Mouse (Mus musculus): ENCODE data around the gene Card11.

The Card11 gene

GRCm38 (mm10) chr5:140985311-140986050 is 14.9 kb downstream of the Card11 start:
- peak; percentile 69 to 78 for DNase-seq

- no peak for DNase-seq
Measured at GRCm38 (mm10) chr5:140981370-140981805, 19.0 kb downstream of the Card11 start.

DNA sequence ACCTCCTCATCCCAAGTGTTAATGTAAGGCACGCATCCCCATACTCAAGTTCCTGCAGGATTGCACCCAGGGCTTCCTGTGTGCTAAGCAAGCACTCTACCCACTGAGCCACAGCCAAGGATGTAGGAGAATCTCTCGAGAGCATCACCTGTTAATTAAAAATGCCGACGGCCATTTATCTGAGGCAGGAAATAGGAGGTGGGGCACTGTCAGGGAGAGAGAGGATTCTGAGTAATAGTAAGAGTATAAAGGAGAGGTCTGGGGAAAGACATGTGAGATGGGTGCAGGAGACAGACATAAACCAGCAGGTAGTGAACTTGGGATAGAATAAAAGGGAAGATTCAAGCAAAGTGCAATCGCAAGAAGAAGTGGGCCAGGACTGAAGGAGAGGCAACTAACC is 19.6 kb downstream of the Card11 start:
- no peak for DNase-seq

- DNase-seq, result no peak
Measured at GRCm38 (mm10) chr5:140980051-140980450, 20.3 kb downstream of the Card11 start.

DNA sequence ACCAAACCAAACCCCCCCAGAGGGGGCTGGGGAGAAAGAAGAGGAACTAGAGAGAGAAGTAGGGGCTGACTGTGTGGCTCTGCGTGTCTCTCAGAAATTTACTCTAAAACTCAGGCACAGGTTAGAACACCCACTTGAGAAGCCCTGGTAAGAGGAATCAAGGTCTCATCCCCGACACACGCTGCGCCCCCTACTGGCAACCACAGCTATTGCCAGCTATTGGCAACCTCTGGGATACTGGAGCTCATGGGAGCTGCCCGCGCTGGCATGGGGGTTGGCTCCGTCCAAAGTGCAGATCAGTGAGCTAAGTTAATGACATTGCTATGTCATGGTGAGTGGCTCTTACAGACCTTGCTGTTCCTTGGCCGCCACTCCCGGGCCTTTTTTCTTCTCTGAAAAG is 37.4 kb downstream of the Card11 start:
- peak; percentile 23 to 27 for DNase-seq

DNA sequence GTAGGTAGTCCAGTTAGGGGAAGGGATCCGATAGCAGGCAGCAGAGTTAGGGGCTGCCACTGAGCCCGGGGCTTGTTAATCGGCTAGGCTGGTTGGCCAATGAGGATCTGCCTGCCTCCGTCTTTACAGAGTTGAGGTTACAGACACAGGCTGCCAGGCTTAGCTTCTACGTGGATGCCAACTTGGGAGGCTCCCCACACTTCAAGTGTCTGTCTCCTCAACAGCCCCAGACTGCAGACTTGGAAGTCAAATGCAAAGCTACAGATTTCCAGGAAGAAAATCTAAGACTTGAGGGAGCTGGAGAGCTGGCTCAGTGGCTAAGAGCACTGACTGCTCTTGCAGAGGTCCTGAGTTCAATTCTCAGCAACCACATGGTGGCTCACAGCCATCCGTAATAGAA is 39.6 kb downstream of the Card11 start:
- no peak for DNase-seq

GRCm38 (mm10) chr5:140959160-140959559 is 41.2 kb downstream of the Card11 start:
- peak in 1 of 2 experiments; percentile 3 for DNase-seq

GRCm38 (mm10) chr5:140957106-140957505 is 43.3 kb downstream of the Card11 start:
- no peak for DNase-seq

DNA sequence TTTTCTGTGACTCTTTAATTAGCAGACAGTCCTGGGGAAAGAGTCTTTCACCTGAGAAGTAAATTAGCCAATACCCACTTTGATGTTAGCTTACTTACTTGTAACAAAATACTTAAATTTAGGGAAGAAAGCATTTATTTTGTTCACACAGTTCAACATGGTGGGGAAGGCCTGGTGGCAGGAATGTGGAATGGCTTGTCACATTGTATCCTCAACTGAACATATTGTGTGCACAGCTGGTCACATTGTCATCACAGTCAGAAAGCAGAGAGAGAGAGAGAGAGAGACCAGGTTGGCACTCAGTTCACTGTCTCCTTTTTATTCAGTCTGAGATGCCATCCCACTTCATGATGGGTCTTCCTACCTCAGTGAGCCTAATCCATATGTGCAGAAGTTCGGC is 44.7 kb downstream of the Card11 start:
- no peak for DNase-seq

DNA sequence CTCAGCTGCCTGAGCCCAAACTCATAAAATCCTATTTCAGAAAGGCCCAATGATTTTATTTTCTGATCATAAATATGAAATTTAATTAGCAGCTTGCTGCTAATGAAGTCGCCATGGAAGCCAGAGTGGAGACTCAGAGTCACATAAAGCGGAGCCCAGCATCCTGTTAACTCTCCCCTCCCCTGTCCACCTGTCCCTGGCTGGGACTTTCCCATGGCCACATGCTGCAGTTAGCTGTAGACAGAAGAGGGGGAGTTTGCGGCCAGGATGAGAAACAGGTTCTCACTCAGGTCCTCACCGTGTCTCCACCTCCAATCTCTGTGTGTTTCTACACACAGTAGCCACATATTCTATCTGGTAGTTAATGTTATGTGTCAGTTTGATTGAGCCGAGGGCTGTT is 48.6 kb downstream of the Card11 start:
- no peak for DNase-seq

GRCm38 (mm10) chr5:140948009-140948408 is 52.4 kb downstream of the Card11 start:
- DNase-seq, result no peak

- DNase-seq, result no peak
Measured at GRCm38 (mm10) chr5:140946034-140946433, 54.3 kb downstream of the Card11 start.

DNA sequence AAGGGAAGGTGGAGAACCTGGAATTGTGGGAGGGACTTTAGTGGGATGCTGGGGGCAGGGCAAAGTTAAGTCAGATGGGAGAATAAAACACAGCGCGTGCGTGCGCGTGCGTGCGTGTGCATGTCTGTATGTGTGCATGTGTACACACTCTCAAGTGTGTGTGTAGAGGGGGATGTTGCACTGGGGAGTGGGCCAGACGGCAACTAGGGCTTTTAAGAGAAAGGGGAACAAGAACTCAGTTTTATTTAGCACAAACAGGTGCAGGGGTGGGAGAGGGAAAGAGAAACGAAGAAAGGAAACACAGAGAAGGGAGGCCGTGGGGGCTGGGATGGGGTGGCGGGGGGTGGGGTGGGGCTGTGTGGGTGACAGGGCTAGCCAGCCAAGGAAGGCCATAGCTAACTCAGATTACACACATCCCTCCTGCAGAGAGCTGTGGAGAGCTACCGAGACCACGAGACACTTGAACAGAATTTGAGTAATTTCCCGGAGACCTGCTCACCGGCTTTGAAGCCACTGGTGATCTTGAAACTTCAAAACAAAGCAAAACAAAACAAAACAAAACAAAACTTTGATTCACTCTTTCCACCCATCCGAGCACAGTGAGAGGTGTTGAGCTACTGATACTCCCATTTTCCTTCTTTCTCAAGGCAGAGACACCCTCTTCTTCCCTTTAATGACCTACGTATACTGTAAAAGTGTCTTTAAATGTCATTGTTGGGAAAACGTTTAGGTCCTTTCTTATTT is 55.8 kb downstream of the Card11 start:
- DNase-seq, result no peak

GRCm38 (mm10) chr5:140940923-140941491 is 59.4 kb downstream of the Card11 start:
- DNase-seq, result no peak

DNA sequence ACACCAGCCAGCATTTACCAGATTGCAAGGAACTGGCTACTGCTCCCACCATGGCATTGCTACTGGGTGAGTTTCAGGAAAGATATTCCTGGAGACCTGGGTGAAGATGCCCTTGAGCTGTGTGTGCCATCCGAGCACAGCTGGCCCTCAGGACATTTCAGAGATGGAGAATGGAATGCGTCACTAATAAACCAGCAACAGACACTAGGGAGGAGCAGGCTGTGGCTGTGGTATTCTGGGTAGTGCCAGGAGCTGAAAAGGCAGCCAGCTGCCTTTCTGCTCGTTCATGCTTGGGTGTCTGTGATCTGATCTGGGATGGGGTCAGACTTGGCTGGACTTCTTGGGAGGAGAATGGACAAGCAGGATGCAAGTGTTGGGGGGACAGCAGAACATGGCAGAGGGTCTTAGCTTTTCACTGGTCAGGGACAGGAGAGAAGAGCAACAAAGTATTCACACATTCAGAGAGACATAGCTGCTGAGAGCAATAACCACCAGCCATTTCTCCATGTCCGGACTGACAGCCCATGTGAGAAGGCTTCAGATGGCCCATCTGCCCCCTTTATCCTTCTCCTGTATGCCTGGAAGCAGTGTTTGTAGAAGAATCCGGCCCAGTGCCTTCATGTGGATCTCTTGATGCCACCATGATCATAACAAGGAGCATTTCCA is 60.0 kb downstream of the Card11 start:
- DNase-seq, result no peak

DNA sequence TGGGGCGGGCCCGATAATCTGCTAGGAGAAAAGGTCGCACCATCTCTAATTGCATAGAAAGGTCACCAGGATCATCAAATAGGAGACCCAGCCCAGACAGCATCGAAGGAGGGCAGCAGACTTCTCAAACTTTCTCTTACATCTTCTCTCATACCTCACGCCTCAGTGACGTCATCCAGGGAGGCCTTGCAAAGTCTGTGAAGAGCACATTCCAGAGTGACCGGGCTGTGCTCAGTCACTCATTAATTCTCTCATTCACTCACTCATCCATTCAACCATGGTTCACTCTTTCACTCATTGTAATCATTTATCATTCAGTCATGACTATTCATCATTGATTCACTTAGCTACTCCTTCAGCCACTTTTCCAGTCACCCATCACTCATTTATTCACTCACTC is 63.6 kb downstream of the Card11 start:
- DNase-seq, result no peak

DNA sequence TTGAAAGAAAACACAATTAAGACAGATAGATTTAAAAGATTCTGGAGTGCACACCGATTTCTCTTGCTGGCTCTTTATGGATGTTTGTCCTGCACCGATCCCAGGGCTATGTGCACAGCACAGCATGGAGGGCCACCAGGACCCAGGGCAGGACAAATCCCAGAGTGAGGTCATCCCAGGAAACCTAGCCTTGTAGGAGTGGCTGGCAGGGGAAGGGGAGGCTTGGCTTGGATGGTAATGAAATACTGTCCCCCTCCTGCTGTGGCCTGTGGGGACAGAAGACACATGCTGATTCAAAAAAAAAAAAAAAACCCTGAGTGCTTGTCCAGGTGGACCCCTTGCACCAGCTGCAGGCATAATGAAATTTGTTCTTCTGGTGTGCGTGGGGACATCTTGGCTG is 64.5 kb downstream of the Card11 start:
- DNase-seq, result no peak

DNA sequence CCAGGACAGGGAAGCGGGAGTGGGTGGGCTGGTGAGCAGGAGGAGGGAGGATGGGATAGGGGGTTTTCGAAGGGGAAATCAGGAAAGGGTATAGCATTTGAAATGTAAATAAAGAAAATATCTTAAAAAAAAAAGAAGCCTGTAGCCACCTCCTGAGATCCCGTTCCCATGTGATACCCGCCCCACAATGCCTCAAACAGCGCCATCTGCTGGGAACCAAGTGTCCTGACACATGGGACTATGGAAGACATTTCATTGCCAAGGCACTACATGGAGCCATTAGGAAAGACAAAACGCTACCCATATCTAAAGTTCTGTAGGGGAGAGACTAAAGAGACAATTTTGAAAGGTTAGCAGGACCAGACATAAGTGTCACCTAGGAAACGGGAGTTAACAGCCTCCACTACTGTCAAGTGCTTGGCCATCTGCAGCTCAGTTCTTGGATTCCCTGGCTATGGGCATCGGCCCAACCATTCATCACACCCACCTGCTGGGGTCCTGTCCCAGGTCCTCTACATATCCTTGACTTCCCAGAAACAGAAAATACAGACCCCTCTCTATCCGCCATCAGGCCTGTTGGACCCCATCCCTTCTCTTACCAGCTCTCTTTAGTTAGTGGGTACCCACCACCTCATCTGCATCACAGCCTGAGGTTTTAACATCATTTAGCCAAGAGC is 65.6 kb downstream of the Card11 start:
- DNase-seq, result no peak

- no peak for DNase-seq
Measured at GRCm38 (mm10) chr5:140931523-140932229, 68.7 kb downstream of the Card11 start.

DNA sequence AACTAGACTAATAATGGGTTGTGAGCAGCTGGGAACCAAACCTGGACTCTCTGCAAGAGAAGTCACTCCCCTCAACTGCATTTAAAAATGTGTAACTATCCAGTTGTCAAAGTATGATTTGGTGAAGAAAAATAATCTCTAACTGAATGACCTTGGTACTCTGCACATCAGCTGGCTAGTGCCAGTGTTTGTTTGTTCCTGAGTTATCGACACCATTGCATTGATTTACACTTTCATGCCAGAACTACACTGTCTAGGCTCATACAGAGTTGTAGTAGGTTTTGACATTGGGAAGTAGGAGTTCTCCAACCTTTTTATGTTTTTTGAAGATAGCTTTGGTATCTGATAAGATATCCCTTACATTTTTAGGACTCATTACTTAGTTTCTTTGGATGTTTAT is 81.9 kb downstream of the Card11 start:
- no peak for DNase-seq

GRCm38 (mm10) chr5:140917807-140918206 is 82.6 kb downstream of the Card11 start:
- no peak for DNase-seq

DNA sequence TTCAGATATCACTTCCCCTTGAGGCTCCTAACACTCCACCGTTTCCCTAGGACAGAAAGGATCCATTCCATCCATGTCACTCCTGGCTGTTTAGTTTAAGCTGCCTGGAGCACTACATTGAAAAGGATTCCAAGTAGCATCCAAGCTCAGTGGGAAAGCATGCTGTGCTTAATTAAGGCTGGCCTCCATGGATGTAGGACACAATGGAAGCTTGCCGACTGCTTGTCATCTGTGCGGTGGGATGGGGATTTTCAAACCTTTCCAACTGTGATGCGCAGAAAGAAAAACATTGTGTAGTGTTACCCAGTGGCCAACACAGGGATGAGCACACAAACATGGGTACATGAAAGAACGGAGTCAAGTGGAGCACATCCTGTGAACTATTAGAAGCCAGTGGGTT is 89.5 kb downstream of the Card11 start:
- no peak for DNase-seq
